Mouse (Mus musculus): ENCODE results near the gene Acat1.

DNA sequence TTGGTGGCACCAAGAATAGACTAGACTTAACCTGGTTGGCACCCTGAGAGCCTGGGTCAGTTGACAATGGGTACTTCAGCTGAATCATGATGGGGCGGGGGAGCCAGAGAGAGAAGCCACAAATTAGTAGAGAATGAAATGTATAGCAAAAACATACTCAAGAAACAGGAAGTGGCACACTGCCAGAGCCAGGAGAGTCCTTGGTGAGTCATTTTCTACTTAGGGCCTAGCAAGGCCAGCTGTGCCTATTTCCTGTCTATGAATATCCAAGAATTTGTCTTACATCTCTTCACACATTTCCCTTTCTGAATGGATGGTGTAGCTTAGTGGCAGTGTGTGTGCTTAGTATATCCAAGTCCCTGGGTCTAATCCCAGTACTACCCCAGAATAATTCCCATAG lies 6.8 kb downstream of the Acat1 start:
- TF ChIP-seq CTCF (IDR thresholded peaks at IDR 0.05; ENCODE audit: low read depth, low read length): no peak
- no peak for TF ChIP-seq GATA1 (IDR thresholded peaks at IDR 0.05; ENCODE audit: borderline replicate concordance, low read length)
- TF ChIP-seq POLR2AphosphoS5 (IDR thresholded peaks at IDR 0.05; ENCODE audit: insufficient replicate concordance, low read depth, low read length): no peak
- TF ChIP-seq TAL1 (conservative IDR thresholded peaks at IDR 0.05; ENCODE audit: low read depth, low read length): no peak
- no peak for TF ChIP-seq GATA2 (IDR thresholded peaks at IDR 0.05; ENCODE audit: borderline replicate concordance, low read depth, low read length)

Data from G1E (cell line).